ENCODE assay signal across 8 mouse cellular contexts in the genomic region with DNA sequence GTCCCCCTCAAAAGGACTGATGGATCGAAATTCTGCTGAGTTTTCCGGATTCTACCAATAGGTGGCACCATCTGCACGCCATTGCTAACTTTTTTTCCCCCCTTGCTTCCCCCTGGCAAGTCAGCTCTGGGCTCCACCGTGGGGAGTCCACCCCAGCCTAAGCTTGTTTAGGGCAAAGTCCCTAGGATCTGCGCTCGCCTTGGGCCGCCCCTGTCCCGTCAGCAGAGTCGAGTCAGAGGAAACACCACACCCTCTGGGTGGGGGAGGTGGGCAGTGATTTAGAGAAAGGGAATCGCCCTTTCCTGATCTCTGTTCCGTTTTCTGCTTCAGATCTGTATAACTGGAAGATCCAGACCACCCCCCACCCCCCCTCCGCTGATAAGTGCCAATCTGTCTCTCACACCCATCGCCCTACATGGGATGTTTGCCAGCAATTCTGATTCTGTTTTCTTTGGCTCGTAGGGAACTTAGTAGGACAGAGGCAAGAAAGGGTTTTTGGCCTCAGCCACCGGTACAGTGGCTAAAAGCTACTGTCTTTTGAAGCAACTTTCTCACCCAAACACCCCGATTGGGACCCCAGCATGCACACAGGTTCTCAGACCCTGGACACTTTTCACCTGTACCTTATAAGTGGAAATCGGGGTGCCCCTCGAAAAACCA. TPM values are rescaled to one million over a fixed set of nuclear protein-coding genes. Genes with fewer than 3 reads are reported as not detected.
DNase-seq lines count a peak whose midpoint lies in the region; ATAC-seq and TF ChIP-seq lines count a peak whose summit lies in the region.

No protein-coding gene starts in this region.

- peaks cover 5% of the 10 kb centered on the region for H3K4me1 ChIP-seq in hindbrain, embryonic 15.5 days (replicated peaks)
- H3K4me1 ChIP-seq in limb, embryonic 14.5 days (ENCODE audit: control insufficient read depth, insufficient read depth, low read length), result peaks cover 4% of the 10 kb centered on the region
- no peaks in the 10 kb centered on the region for H3K4me1 ChIP-seq in midbrain, embryonic 16.5 days (ENCODE audit: control insufficient read depth, insufficient read depth, low read length)
- H3K4me1 ChIP-seq in stomach, embryonic 15.5 days, result no peaks in the 10 kb centered on the region; the same call in 1 of the 2 replicates

- no peak for TF ChIP-seq POLR2A in limb, embryonic 14.5 days (IDR thresholded peaks at IDR 0.05; ENCODE audit: borderline replicate concordance, extremely low read depth, insufficient read depth, insufficient read length)

- no peak overlapping the region for H3K9ac ChIP-seq in hindbrain, embryonic 15.5 days
- H3K9ac ChIP-seq in limb, embryonic 14.5 days (ENCODE audit: low read depth, low read length, severe bottlenecking), result peak overlapping the region; percentile 47
- H3K9ac ChIP-seq in midbrain, embryonic 16.5 days (ENCODE audit: low read depth, low read length), result 0 out of 2 replicates have a peak overlapping the region, but pooled peaks have one; percentile 49
- 0 out of 2 replicates have a peak overlapping the region, but pooled peaks have one; percentile 19 for H3K9ac ChIP-seq in stomach, embryonic 15.5 days

- H3K27me3 ChIP-seq in hindbrain, embryonic 15.5 days, result peaks cover 20% of the 10 kb centered on the region
- H3K27me3 ChIP-seq in limb, embryonic 14.5 days (ENCODE audit: control insufficient read depth, insufficient read depth, low read length), result no peaks in the 10 kb centered on the region; the same call in 1 of the 2 replicates
- H3K27me3 ChIP-seq in midbrain, embryonic 16.5 days (ENCODE audit: control insufficient read depth, insufficient read depth, low read depth, low read length), result peaks cover 21% of the 10 kb centered on the region
- H3K27me3 ChIP-seq in stomach, embryonic 15.5 days (replicated peaks), result peaks cover 4% of the 10 kb centered on the region; the same call in 1 of the 2 replicates

- peak; percentile 79 for ATAC-seq in hindbrain, embryonic 15.5 days (ENCODE audit: low FRiP score, low read depth)
- ATAC-seq in limb, embryonic 14.5 days (ENCODE audit: low FRiP score, low read depth), result peak; percentile 64
- ATAC-seq in midbrain, embryonic 16.5 days, result peak; percentile 65; the same call in 1 of the 2 replicates
- ATAC-seq in stomach, embryonic 15.5 days (ENCODE audit: insufficient read depth, low FRiP score, low read depth), result peak; percentile 68; the same call in 1 of the 2 replicates

- H3K4me3 ChIP-seq in hindbrain, embryonic 15.5 days, result peak overlapping the region; percentile 20
- H3K4me3 ChIP-seq in limb, embryonic 14.5 days (replicated peaks; ENCODE audit: low read length), result peak overlapping the region; percentile 35
- no peak overlapping the region for H3K4me3 ChIP-seq in midbrain, embryonic 16.5 days (ENCODE audit: low read depth, low read length)
- H3K4me3 ChIP-seq in stomach, embryonic 15.5 days (replicated peaks), result peak overlapping the region; percentile 36

- H3K4me2 ChIP-seq in hindbrain, embryonic 15.5 days, result peak overlapping the region; percentile 52
- peak overlapping the region; percentile 69 for H3K4me2 ChIP-seq in limb, embryonic 14.5 days (replicated peaks; ENCODE audit: low read depth, low read length, severe bottlenecking)
- H3K4me2 ChIP-seq in midbrain, embryonic 16.5 days (ENCODE audit: low read length), result peak overlapping the region; percentile 40
- H3K4me2 ChIP-seq in stomach, embryonic 15.5 days, result peak overlapping the region; percentile 72

- peak; percentile 9 to 42 for DNase-seq in left cerebral cortex, adult 18-20 months (ENCODE audit: low spot score in 2 of 2)
- DNase-seq in left cerebral cortex, adult 8-10 months (ENCODE audit: low spot score in 2 of 2), result no peak
- peak; percentile 41 for DNase-seq in cerebellum, adult 9-10 months
- peak; percentile 37 to 46 for DNase-seq in gastrocnemius, adult 8-10 months (ENCODE audit: low spot score in 2 of 2)
- peak; percentile 69 for DNase-seq in limb, embryonic 14.5 days (ENCODE audit: low spot score)

- H3K36me3 ChIP-seq in hindbrain, embryonic 15.5 days, result no peaks in the 10 kb centered on the region
- H3K36me3 ChIP-seq in limb, embryonic 14.5 days (ENCODE audit: control insufficient read depth, insufficient read depth, low read length), result no peaks in the 10 kb centered on the region
- no peaks in the 10 kb centered on the region for H3K36me3 ChIP-seq in midbrain, embryonic 16.5 days (ENCODE audit: control insufficient read depth, insufficient read depth, low read length)
- no peaks in the 10 kb centered on the region for H3K36me3 ChIP-seq in stomach, embryonic 15.5 days

- 14% methylated on average over 18 of the region's 18 CpGs for WGBS in hindbrain, embryonic 15.5 days
- 10% methylated on average over 18 of the region's 18 CpGs for WGBS in limb, embryonic 14.5 days
- 14% methylated on average over 18 of the region's 18 CpGs for WGBS in midbrain, embryonic 16.5 days
- WGBS in stomach, embryonic 15.5 days, result 10% methylated on average over 18 of the region's 18 CpGs

- no peaks in the 10 kb centered on the region for H3K9me3 ChIP-seq in hindbrain, embryonic 15.5 days
- H3K9me3 ChIP-seq in limb, embryonic 14.5 days (ENCODE audit: control insufficient read depth, low read length), result no peaks in the 10 kb centered on the region
- H3K9me3 ChIP-seq in midbrain, embryonic 16.5 days (replicated peaks; ENCODE audit: control insufficient read depth, low read length, poor library complexity, severe bottlenecking), result no peaks in the 10 kb centered on the region
- no peaks in the 10 kb centered on the region for H3K9me3 ChIP-seq in stomach, embryonic 15.5 days

- no peak overlapping the region for H3K27ac ChIP-seq in hindbrain, embryonic 15.5 days (replicated peaks)
- H3K27ac ChIP-seq in limb, embryonic 14.5 days (replicated peaks; ENCODE audit: low read depth, low read length), result no peak overlapping the region
- no peak overlapping the region for H3K27ac ChIP-seq in midbrain, embryonic 16.5 days (ENCODE audit: low read length)
- no peak overlapping the region for H3K27ac ChIP-seq in stomach, embryonic 15.5 days

RNA-seq across cellular contexts. Expression of a gene that starts 10.2 kb away (rescaled TPM):
- total RNA-seq in left cerebral cortex, adult 18-20 months (2021), result 10 to 100 TPM; 10.0 to 12.9 TPM
- 10 to 100 TPM; 17.5 to 20.3 (median 19.0) TPM for total RNA-seq in left cerebral cortex, adult 8-10 months (2022)
- total RNA-seq in gastrocnemius, adult 8-10 months (2022), result 10 to 100 TPM; 10.1 to 36.4 (median 14.5) TPM
- polyA plus RNA-seq in hindbrain, embryonic 15.5 days (2015; fragmentation: Nextera tagmentation; extraction: Ambion mirVana), result 3.1 and 3.4 TPM in 2 replicates
- polyA plus RNA-seq in limb, embryonic 14.5 days (2012; rRNA removed), result 7.6 and 9.3 TPM in 2 replicates
- polyA plus RNA-seq in limb, embryonic 14.5 days (2014; fragmentation: Nextera tagmentation; extraction: Ambion mirVana), result 7.0 and 8.5 TPM in 2 replicates
- polyA plus RNA-seq in midbrain, embryonic 16.5 days (2015; fragmentation: Nextera tagmentation; extraction: Ambion mirVana), result 2.8 and 3.1 TPM in 2 replicates
- 6.5 and 7.0 TPM in 2 replicates for polyA plus RNA-seq in stomach, embryonic 15.5 days (2015; fragmentation: Nextera tagmentation; extraction: Ambion mirVana)

Comparison
In these comparisons a context has a peak if more than half of its experiments do, and no peak if none do; other contexts are left out.
1. DNase-seq: peak in left cerebral cortex, adult 18-20 months (2 of 2), cerebellum, adult 9-10 months (single experiment), gastrocnemius, adult 8-10 months (2 of 2) and limb, embryonic 14.5 days (single experiment); none in left cerebral cortex, adult 8-10 months (0 of 2).
2. Peak in every context shown above with its lines, with median percentiles within 50 percentile points of each other: ATAC-seq and H3K4me2 ChIP-seq.